Mouse (Mus musculus) inflammation-experienced regulatory T-cells, adult 16 weeks (primary cell): ENCODE results near the gene Csnk1e. TPM values are rescaled to one million over a fixed set of nuclear protein-coding genes. Genes with fewer than 3 reads are reported as not detected.

Experiments used
- polyA plus RNA-seq: library from polyadenylated mRNA; unstranded; fragments of 100-300 nt; shearing (Covaris generic); gene quantifications from one replicate; pipeline ENCODE4 v1.2.1, GENCODE M21; 2017

Gene Csnk1e
- polyA plus RNA-seq, result 6.4 TPM

DNA sequence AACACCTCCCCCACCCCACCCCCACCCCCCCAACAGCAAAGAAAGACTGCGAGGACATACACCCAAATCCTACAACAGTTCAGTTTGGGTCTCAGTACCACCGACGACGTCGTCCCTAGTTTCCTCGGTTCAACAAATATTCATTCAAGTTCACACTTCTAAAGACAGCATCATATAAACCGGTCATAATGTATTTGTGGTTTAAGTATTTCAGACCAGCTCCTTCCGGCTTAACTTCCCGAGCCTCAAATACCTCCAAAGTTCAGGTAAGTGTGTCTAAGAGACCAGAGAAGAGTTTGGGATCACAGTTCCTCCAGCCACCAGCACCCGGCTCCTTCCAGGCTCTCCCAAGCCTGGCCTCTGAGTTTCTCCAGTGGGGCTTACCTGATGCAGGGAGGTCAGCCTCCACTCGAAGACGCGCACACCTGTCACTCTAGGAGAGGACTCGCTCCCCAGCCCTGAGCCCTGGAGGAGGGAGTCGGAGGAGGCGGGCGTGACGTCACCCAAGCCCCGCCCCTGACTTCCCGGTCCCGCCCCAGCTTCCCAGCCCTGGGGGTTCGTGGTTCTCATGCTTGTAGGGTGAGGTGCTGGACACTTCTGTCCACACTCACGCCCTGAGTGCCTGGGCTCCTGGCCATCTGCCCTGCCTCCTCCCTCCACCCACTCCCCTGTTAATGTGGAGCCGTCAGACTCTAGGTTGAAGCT lies at the start of gene Csnk1e:
Gene Csnk1e (minus strand): TSS at position 461 of the 705 bp plus-strand sequence.

GRCm38 (mm10) chr15:79504707-79505452 lies 49.5 kb upstream of the Csnk1e start, which contains the start of gene Kcnj4:
TSS of gene Kcnj4 (minus strand) at chr15:79505241.

DNA sequence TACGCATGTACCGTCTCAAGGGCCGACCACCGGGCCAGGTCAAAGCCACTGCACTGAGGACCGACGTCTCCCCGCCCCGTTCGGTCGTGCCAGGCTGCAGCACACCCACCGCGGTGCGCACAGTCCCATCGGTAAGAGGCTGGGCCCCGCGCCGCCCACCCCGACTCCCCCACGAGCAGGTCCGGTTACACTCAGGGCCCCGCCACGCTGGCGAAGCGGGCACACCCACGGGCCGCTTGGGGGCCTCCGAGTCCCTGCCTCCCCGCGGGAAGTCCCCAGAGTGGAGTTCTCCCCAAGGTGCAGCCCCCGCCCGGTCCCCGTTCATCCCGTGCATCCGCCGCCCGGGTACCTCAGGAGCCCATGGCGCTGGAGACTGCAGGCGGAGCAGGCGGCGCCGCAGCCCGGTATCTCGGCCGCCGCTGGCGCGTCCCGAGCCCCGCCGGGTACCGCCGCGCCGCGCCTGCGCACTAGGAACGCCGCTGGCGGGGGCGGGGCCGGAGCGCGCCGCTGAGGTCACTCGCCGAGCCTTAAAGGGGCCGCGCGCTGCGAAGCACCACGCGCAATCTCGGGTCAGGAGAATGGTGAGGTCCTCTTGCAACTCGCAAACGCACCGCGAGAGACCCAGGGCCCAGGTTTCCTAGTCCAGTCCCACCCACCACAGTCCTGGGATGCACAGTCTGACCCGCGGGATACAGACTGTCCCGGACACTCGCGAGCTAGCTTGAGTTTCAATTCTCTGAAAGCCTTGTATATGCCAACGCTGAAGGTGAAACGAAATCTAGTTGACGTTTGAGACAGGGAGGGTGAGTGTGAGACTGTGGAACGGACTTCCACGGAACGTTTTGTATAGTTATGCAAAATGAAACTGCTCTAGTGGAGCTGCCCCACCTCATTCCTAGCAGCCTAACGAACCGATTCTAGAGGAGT lies 52.3 kb downstream of the Csnk1e start, which contains the start of gene Tmem184b:
Gene Tmem184b (minus strand): TSS at position 734 of the 927 bp plus-strand sequence.

Other genes with a start within 250 kb of the Csnk1e start
- gene Pick1, start 226.4 kb downstream of the Csnk1e start, polyA plus RNA-seq, result 45.8 TPM
- gene Gm49486, start 226.2 kb downstream of the Csnk1e start, polyA plus RNA-seq, result not detected
- gene Slc16a8, start 200.8 kb downstream of the Csnk1e start, polyA plus RNA-seq, result not detected
- 0.52 TPM for gene Baiap2l2, start 170.0 kb downstream of the Csnk1e start, polyA plus RNA-seq
- 19.7 TPM for gene Pla2g6, start 127.2 kb downstream of the Csnk1e start, polyA plus RNA-seq
- 0.96 TPM for gene Maff, start 108.9 kb downstream of the Csnk1e start, polyA plus RNA-seq
- 36.9 TPM for gene Tmem184b, start 52.0 kb downstream of the Csnk1e start, polyA plus RNA-seq
- not detected for gene Kcnj4, start 49.7 kb upstream of the Csnk1e start, polyA plus RNA-seq
- gene Kdelr3, start 60.8 kb upstream of the Csnk1e start, polyA plus RNA-seq, result 0.48 TPM
- gene Ddx17, start 91.2 kb upstream of the Csnk1e start, polyA plus RNA-seq, result 23.9 TPM
- gene Dmc1, start 149.5 kb upstream of the Csnk1e start, polyA plus RNA-seq, result not detected
- gene Fam227a, start 203.4 kb upstream of the Csnk1e start, polyA plus RNA-seq, result 0.79 TPM
- 18.3 TPM for gene Cby1, start 203.6 kb upstream of the Csnk1e start, polyA plus RNA-seq
- 223 TPM for gene Tomm22, start 215.3 kb upstream of the Csnk1e start, polyA plus RNA-seq
- gene Josd1, start 232.4 kb upstream of the Csnk1e start, polyA plus RNA-seq, result 4.2 TPM
- gene Gtpbp1, start 235.3 kb upstream of the Csnk1e start, polyA plus RNA-seq, result 77.5 TPM